Mouse (Mus musculus): ENCODE results near the gene Yod1. TPM values are rescaled to one million over a fixed set of nuclear protein-coding genes. Genes with fewer than 3 reads are reported as not detected.
A peak's percentile ranks its signal among the peaks of the same experiment; 100 is the strongest.

Yod1 gene
- polyA plus RNA-seq (2015; fragmentation: Nextera tagmentation; extraction: Ambion mirVana), result 42.2 and 42.3 TPM in 2 replicates

DNA sequence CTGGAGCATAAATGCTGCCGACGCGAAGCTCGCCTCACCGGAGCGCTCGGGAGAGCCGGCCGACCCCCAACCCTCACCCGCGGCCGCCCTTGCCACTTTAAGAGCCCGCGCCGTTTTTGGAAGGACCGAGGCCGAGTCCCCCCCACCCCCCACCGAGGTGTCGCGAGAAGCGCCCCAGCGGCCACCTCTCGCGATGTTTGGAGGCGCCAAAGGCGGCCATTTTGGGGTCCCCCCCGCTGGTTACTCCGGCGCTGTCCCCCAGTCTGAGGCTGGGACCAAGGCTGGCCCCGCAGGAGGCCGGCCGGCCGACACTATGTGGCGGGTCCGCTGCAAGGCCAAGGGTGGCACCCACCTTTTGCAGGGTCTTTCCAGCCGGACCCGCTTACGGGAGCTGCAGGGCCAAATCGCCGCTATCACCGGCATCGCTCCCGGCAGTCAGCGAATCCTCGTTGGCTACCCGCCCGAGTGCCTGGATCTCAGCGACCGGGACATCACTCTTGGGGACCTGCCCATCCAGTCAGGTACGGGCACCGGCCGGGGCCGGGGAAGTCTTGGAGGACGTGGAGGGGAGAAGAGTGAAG is at the start of gene Yod1:
Gene Yod1 (plus strand): TSS at position 37 of the 581 bp plus-strand sequence.
- Histone ChIP-seq H3K9me3 (replicated peaks) (no peaks in the 10 kb centered on the region), H3K4me2 (peak within 1 kb of the TSS; percentile 92), H3K27ac (replicated peaks) (peak within 1 kb of the TSS; percentile 93), H3K4me1 (replicated peaks) (peaks cover 44% of the 10 kb centered on the region), H3K27me3 (no peaks in the 10 kb centered on the region), H3K9ac (peak within 1 kb of the TSS; percentile 89), H3K36me3 (replicated peaks) (peaks cover 27% of the 10 kb centered on the region), H3K4me3 (replicated peaks) (peak within 1 kb of the TSS; percentile 98)
- WGBS (ENCODE audit: insufficient replicate concordance), result under 1% methylated on average over 54 of the region's 54 CpGs
- ATAC-seq (ENCODE audit: insufficient read depth), result peak; percentile 65

DNA sequence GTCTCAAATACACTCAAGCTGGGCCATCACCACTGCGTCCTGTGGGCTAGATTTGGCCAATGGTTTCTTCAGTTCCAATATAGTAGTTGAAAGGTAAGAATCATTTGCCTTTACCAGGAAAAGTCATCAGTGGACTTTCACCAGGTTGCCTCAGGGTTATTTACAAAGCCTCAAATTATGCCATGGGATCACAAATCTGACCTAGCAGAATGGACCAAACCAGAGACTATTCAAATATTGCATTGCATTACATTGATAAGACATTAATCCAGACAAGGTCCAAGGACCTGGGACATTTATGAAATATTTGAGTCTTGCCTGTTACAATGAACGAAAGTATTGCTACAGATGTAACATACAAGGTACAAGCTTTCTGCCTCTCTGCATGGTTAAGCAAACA is 38.6 kb upstream of the Yod1 start:
- H3K4me3 ChIP-seq (replicated peaks), result no peak overlapping the region
- no peak for ATAC-seq (ENCODE audit: insufficient read depth)
- no peaks in the 10 kb centered on the region for H3K27me3 ChIP-seq
- H3K9ac ChIP-seq, result no peak overlapping the region
- H3K27ac ChIP-seq (replicated peaks), result no peak overlapping the region
- H3K9me3 ChIP-seq (replicated peaks), result no peaks in the 10 kb centered on the region
- 58% methylated on average over 2 of the region's 2 CpGs for WGBS (ENCODE audit: insufficient replicate concordance)
- no peaks in the 10 kb centered on the region for H3K4me1 ChIP-seq (replicated peaks)
- H3K4me2 ChIP-seq, result no peak overlapping the region
- no peaks in the 10 kb centered on the region for H3K36me3 ChIP-seq (replicated peaks)

DNA sequence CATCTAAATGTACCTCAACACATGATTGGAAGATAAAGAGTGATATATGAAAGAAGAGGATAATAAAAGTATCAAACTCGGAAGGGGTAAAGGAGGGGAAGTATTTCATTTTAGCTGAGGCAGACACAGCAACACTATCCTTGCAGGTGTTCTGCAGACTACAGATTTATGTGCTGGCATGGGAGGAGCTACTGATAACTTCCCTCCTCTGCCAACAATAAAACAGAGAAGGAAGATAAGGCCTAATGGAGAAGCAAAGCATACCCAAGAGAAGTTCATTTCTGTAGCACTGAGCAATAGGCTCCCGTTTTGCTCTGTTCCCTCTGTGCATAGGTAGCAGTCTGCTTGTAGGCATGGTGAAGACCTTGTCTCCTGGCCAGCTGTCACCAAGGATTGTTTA is 36.1 kb upstream of the Yod1 start:
- Histone ChIP-seq H3K9ac (no peak overlapping the region), H3K27ac (replicated peaks) (no peak overlapping the region)

DNA sequence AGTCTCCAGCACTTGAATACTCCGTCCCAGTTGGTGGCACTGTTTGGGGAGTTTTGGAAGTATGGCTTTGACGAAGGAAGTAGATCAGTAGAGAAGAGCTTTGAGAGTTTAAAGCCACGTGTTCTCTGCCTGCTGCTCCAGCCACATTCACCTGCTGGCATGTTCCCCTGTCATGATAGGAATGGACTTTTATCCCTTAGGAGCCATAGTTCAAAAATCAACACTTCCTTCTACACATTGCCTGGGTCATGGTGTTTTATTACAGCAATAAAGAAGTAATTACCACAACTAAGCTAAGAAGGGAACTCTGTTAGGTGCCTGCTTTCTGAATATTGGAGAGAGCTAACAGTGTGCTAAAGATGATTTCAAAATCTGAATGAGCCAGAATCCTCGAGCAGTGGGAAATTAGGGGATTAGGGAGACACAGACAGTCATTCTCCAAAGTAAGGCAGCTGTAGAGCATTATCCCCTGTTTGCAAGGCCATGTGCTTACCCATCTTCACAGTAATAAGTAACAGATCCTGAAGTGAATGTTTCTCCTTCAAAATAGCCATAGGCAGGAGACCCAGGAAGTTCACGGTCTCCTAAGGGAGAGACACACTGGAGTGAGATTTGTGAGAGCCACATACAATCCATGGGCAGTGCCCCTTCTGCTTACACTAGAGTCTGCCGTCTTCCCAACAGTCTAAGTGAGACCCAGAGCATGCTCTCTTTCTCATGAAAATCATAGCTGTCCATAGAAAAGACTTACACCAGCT is 35.3 kb upstream of the Yod1 start:
- no peak for ATAC-seq (ENCODE audit: insufficient read depth)
- 53% methylated on average over 6 of the region's 6 CpGs for WGBS (ENCODE audit: insufficient replicate concordance)
- no peak overlapping the region for H3K9ac ChIP-seq
- H3K4me3 ChIP-seq (replicated peaks), result no peak overlapping the region
- no peak overlapping the region for H3K27ac ChIP-seq (replicated peaks)
- H3K4me2 ChIP-seq, result no peak overlapping the region
- no peaks in the 10 kb centered on the region for H3K27me3 ChIP-seq
- H3K9me3 ChIP-seq (replicated peaks), result no peaks in the 10 kb centered on the region
- no peaks in the 10 kb centered on the region for H3K4me1 ChIP-seq (replicated peaks)
- no peaks in the 10 kb centered on the region for H3K36me3 ChIP-seq (replicated peaks)

More for the DNA sequence above, 36.1 kb upstream of the Yod1 start:
- no peak for ATAC-seq (ENCODE audit: insufficient read depth)
- no peak overlapping the region for H3K4me2 ChIP-seq
- no peaks in the 10 kb centered on the region for H3K9me3 ChIP-seq (replicated peaks)
- 33% methylated on average over 2 of the region's 2 CpGs for WGBS (ENCODE audit: insufficient replicate concordance)
- H3K27me3 ChIP-seq, result no peaks in the 10 kb centered on the region
- H3K4me3 ChIP-seq (replicated peaks), result no peak overlapping the region
- H3K4me1 ChIP-seq (replicated peaks), result no peaks in the 10 kb centered on the region
- no peaks in the 10 kb centered on the region for H3K36me3 ChIP-seq (replicated peaks)

DNA sequence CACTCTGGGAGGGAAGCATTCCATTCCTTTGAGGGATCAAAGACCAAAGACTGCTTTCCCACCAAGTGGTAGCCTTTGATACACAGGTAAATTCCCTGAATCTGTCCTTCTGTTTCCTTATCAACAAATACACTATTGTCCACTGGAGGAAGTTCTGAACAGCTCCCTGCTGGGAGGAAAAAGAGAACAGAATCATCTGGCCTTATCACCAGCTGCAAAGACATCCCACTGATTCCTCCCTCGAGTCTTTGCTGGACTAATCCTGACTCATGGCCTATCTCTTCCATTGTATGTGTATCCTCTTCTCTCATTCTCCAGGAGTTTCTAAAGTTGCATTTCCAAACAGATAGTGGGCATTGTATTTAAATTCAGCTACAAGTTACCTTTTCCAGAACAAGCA is 33.2 kb upstream of the Yod1 start:
- Histone ChIP-seq H3K4me2 (no peak overlapping the region), H3K36me3 (replicated peaks) (peaks cover 4% of the 10 kb centered on the region; the same call in 1 of the 2 replicates), H3K4me3 (replicated peaks) (no peak overlapping the region), H3K27me3 (no peaks in the 10 kb centered on the region), H3K4me1 (replicated peaks) (no peaks in the 10 kb centered on the region), H3K9me3 (replicated peaks) (no peaks in the 10 kb centered on the region), H3K9ac (no peak overlapping the region), H3K27ac (replicated peaks) (no peak overlapping the region)
- WGBS (ENCODE audit: insufficient replicate concordance), result 9% methylated on average over 1 of the region's 1 CpGs
- no peak for ATAC-seq (ENCODE audit: insufficient read depth)

DNA sequence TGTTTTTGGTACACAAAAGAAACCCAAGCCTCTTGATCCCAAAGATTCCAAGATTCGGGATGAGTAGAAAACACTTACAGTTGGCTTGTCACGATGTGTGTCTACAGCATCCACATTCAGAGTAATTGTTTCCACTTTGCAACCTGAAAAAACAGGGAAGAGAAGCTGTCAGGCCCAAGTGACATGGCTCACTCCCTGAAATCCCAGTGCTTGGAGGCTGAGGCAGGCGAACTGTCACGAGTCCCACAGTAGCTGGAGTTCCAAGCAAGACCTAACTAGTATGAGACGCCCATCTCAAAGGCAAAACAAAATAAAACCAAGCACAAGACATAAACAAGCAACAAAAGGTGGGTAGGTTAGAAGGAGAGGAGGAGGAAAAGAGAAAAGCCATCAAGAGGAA is 18.5 kb upstream of the Yod1 start:
- Histone ChIP-seq H3K4me2 (no peak overlapping the region), H3K4me1 (replicated peaks) (no peaks in the 10 kb centered on the region), H3K27me3 (no peaks in the 10 kb centered on the region), H3K9ac (no peak overlapping the region), H3K9me3 (replicated peaks) (no peaks in the 10 kb centered on the region), H3K27ac (replicated peaks) (no peak overlapping the region), H3K4me3 (replicated peaks) (no peak overlapping the region), H3K36me3 (replicated peaks) (peaks cover 80% of the 10 kb centered on the region)
- 84% methylated on average over 5 of the region's 5 CpGs for WGBS (ENCODE audit: insufficient replicate concordance)
- no peak for ATAC-seq (ENCODE audit: insufficient read depth)

DNA sequence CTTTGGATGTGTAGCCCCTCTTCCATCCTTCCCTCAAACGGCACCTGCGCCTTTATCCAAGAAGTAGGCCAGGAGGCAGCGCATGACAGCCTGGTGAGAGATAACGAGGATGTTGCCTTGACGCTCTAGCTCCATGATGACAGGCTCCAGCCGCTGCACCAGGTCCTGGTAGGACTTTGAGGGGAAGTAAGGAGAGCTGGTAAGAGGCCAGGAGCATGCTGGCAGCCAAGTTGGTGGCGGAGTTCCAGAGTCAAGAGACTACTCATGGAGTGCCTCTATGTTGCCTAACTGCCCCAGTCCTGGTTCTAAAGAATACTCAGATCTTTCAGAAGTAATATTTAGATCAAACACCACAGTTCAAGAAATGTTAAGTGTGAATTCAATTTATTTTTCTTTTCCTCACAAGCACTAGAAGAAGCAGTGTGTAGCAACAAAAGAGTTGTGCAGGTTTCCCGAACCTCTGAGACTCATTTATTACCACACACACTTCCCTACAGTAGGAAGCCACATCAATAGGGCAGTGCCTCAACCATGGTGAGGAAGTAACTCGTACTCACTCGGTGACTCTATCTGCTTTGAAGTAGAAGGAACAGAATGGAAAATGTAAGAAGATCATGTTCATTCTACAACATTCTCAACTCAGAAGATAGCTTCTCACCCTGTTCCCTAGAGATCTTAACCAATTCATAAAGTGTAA is 17.0 kb upstream of the Yod1 start:
- H3K9ac ChIP-seq, result no peak overlapping the region
- no peak for ATAC-seq (ENCODE audit: insufficient read depth)
- no peak overlapping the region for H3K4me2 ChIP-seq
- WGBS (ENCODE audit: insufficient replicate concordance), result 82% methylated on average over 10 of the region's 10 CpGs
- peaks cover 89% of the 10 kb centered on the region for H3K36me3 ChIP-seq (replicated peaks)
- H3K27ac ChIP-seq (replicated peaks), result no peak overlapping the region
- H3K27me3 ChIP-seq, result no peaks in the 10 kb centered on the region
- H3K4me1 ChIP-seq (replicated peaks), result peaks cover 5% of the 10 kb centered on the region; the same call in 1 of the 2 replicates
- H3K9me3 ChIP-seq (replicated peaks), result no peaks in the 10 kb centered on the region
- H3K4me3 ChIP-seq (replicated peaks), result no peak overlapping the region

DNA sequence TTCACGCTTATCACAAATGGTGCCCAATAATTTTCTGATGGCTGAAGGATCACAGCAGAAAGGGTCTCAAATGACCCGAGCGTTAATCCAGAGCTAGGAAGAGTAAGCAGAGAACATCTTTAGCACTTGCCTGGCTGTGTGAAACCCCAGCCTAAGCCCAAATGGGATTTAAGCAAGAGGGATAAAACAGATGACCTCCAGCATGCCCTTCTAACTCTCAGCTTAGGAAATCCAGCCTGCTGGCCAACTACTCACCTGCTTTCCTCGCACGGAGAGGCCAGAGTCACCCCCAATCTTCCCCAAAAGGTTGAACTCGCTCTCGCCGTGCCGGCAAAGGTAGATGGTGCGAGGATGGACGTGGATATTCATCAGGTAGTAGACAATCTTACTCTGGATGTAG is 15.2 kb upstream of the Yod1 start:
- no peak overlapping the region for H3K27ac ChIP-seq (replicated peaks)
- no peak for ATAC-seq (ENCODE audit: insufficient read depth)
- no peaks in the 10 kb centered on the region for H3K27me3 ChIP-seq
- peaks cover 93% of the 10 kb centered on the region for H3K36me3 ChIP-seq (replicated peaks)
- no peak overlapping the region for H3K4me2 ChIP-seq
- no peak overlapping the region for H3K4me3 ChIP-seq (replicated peaks)
- no peak overlapping the region for H3K9ac ChIP-seq
- WGBS (ENCODE audit: insufficient replicate concordance), result 92% methylated on average over 11 of the region's 11 CpGs
- H3K4me1 ChIP-seq (replicated peaks), result peaks cover 5% of the 10 kb centered on the region; the same call in 1 of the 2 replicates
- H3K9me3 ChIP-seq (replicated peaks), result no peaks in the 10 kb centered on the region

DNA sequence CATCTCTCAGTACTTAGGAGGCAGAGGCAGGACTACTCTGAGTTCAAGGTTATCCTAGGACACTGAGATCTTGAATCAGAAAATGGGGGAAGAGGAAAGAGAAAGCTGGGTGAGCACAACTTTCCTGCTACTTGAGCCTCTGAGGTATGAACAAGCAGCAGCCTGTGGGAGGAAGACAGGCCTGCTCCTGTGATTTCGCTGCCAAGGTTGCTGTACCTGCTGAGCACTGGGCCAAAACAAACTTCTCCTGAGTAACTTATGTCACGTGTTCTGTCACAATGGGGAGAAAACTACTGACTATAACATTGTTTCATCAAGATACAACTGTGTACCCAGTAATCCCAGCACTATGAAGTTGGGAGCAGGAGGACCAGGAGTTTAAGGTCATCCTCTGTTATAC is 13.5 kb upstream of the Yod1 start:
- peaks cover 90% of the 10 kb centered on the region for H3K36me3 ChIP-seq (replicated peaks)
- H3K27me3 ChIP-seq, result no peaks in the 10 kb centered on the region
- no peaks in the 10 kb centered on the region for H3K9me3 ChIP-seq (replicated peaks)
- H3K9ac ChIP-seq, result no peak overlapping the region
- ATAC-seq (ENCODE audit: insufficient read depth), result no peak
- no peak overlapping the region for H3K4me3 ChIP-seq (replicated peaks)
- no peak overlapping the region for H3K4me2 ChIP-seq
- H3K4me1 ChIP-seq (replicated peaks), result peaks cover 5% of the 10 kb centered on the region; the same call in 1 of the 2 replicates
- WGBS (ENCODE audit: insufficient replicate concordance), result 70% methylated on average over 2 of the region's 2 CpGs
- H3K27ac ChIP-seq (replicated peaks), result no peak overlapping the region

DNA sequence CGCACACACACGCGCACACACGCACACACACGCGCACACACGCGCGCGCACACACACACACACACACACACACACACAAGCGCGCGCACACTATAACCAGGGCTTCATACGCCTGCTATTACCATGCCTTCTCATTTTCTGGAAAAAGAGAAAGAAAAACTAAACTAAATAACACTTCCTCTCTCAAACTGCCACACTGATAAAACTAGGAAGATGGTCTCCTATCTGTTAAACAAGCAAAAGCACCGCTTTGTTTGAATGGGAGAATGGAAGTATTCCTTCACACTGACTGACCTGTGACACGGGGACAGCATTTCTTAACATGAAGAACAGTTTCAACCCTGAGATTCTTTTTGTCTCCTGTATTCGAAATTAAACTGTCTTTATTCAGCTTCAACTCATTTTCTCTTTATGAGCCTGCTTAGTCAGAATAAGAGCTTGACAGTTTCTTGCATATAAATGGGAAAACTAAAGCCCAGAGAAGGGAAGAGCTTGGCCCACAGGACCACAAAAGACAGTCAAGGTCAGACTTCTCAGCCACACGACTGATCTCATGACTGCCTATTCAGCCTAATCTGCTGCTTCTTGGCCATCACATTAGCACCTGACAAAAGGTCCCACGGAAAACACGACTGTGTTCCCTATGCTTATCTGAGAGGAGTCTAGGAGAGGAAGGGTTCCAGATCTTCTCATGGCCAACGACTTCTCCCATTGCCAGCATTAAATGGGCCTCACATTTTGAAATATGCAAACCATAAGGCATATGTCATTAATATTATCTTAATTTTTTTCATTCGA is 6.6 kb upstream of the Yod1 start:
- ATAC-seq (ENCODE audit: insufficient read depth), result no peak
- Histone ChIP-seq H3K4me2 (no peak overlapping the region), H3K4me3 (replicated peaks) (no peak overlapping the region), H3K27ac (replicated peaks) (no peak overlapping the region), H3K36me3 (replicated peaks) (peaks cover 63% of the 10 kb centered on the region), H3K4me1 (replicated peaks) (peaks cover 25% of the 10 kb centered on the region), H3K27me3 (no peaks in the 10 kb centered on the region), H3K9me3 (replicated peaks) (no peaks in the 10 kb centered on the region), H3K9ac (no peak overlapping the region)
- 85% methylated on average over 22 of the region's 22 CpGs for WGBS (ENCODE audit: insufficient replicate concordance)

DNA sequence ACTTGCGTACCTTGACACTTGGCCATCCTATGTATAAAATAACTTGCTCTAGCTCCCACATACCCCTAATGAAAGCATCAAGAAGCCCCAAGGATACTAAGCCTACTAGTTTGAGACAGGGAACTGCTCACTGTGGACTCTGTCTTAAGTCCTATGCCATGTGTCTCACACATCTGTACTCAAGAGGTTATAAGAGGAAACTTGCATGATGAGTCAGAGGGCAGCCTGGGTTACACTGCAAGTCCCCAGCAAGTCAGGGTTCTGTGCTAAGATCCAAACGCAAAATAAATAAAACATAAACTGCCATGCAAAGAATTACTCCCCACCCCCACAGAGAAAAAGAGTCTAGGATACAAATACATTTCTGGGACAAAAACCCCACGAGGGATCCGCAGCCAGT is 3.1 kb upstream of the Yod1 start:
- H3K9ac ChIP-seq, result no peak overlapping the region
- 0 out of 2 replicates have a peak overlapping the region, but pooled peaks have one; percentile 92 for H3K4me2 ChIP-seq
- no peaks in the 10 kb centered on the region for H3K9me3 ChIP-seq (replicated peaks)
- no peak overlapping the region for H3K27ac ChIP-seq (replicated peaks)
- no peak overlapping the region for H3K4me3 ChIP-seq (replicated peaks)
- no peaks in the 10 kb centered on the region for H3K27me3 ChIP-seq
- ATAC-seq (ENCODE audit: insufficient read depth), result no peak
- H3K36me3 ChIP-seq (replicated peaks), result peaks cover 38% of the 10 kb centered on the region
- H3K4me1 ChIP-seq (replicated peaks), result peaks cover 35% of the 10 kb centered on the region
- 80% methylated on average over 4 of the region's 4 CpGs for WGBS (ENCODE audit: insufficient replicate concordance)
